Comparison of ENCODE assay signal across 29 mouse cellular contexts in genomic region chr13:114853152-114853551, GRCm38 (mm10). TPM values are rescaled to one million over a fixed set of nuclear protein-coding genes. Genes with fewer than 3 reads are reported as not detected.
DNase-seq lines count a peak whose midpoint lies in the region; ATAC-seq and TF ChIP-seq lines count a peak whose summit lies in the region.
"Had no signal": no experiment of that assay in that cellular context is flagged by ENCODE, and none has a peak within 500 bp of the region (broad histone marks: within the 10 kb centered on the region; RNA-seq: fewer than 3 reads in every experiment).

No protein-coding gene starts in this region.

- H3K9ac ChIP-seq in kidney, embryonic 14.5 days (ENCODE audit: low read depth, low read length), result no peak overlapping the region
- H3K9ac ChIP-seq in liver, adult 2 months (ENCODE audit: low read depth, low read length), result no peak overlapping the region
- no peak overlapping the region for H3K9ac ChIP-seq in liver, embryonic 11.5 days (ENCODE audit: low read depth, low read length)
- H3K9ac ChIP-seq: embryonic facial prominence, embryonic 13.5 days; forebrain, embryonic 12.5 days; forebrain, embryonic 15.5 days; heart, embryonic 13.5 days; hindbrain, embryonic 14.5 days had no signal

- no peak overlapping the region for H3K4me3 ChIP-seq in kidney, embryonic 14.5 days (ENCODE audit: low read length)
- no peak overlapping the region for H3K4me3 ChIP-seq in liver, adult 2 months (ENCODE audit: insufficient read depth, low read depth, low read length)
- H3K4me3 ChIP-seq in liver, embryonic 11.5 days (ENCODE audit: low read depth, low read length), result no peak overlapping the region
- H3K4me3 ChIP-seq in small intestine, adult 2 months (ENCODE audit: low read depth, low read length), result no peak overlapping the region
- H3K4me3 ChIP-seq: embryonic facial prominence, embryonic 10.5 days; embryonic facial prominence, embryonic 13.5 days; erythroblast, embryonic 14.5 days; forebrain, embryonic 12.5 days; forebrain, embryonic 15.5 days; heart, adult 2 months; heart, embryonic 10.5 days; heart, embryonic 13.5 days had no signal

- TF ChIP-seq POLR2A in liver, adult 2 months (IDR thresholded peaks at IDR 0.05; ENCODE audit: extremely low read depth, insufficient read depth, low read length), result no peak
- TF ChIP-seq POLR2A in small intestine, adult 2 months (IDR thresholded peaks at IDR 0.05; ENCODE audit: low read depth, low read length), result no peak

- H3K27me3 ChIP-seq in kidney, embryonic 14.5 days (ENCODE audit: control insufficient read depth, insufficient read depth, low read length), result no peaks in the 10 kb centered on the region
- no peaks in the 10 kb centered on the region for H3K27me3 ChIP-seq in liver, adult 2 months (ENCODE audit: control insufficient read depth, insufficient read depth, low read length)
- no peaks in the 10 kb centered on the region for H3K27me3 ChIP-seq in liver, embryonic 11.5 days (replicated peaks; ENCODE audit: control insufficient read depth, insufficient read depth, low read length)
- H3K27me3 ChIP-seq in small intestine, adult 2 months (ENCODE audit: control insufficient read depth, insufficient read depth, low read length), result no peaks in the 10 kb centered on the region
- H3K27me3 ChIP-seq: embryonic facial prominence, embryonic 13.5 days; forebrain, embryonic 12.5 days; forebrain, embryonic 15.5 days; heart, embryonic 13.5 days had no signal

- no peak for ATAC-seq in kidney, embryonic 14.5 days (ENCODE audit: low FRiP score, low TSS enrichment)
- ATAC-seq in liver, embryonic 11.5 days (replicated peaks; ENCODE audit: low FRiP score), result no peak
- ATAC-seq: activated CD4-positive, CD25-positive, alpha-beta regulatory T cell, adult 4 months; CD4-positive, CD25-positive, alpha-beta regulatory T cell, adult 4 months; forebrain, embryonic 15.5 days had no signal

- peak overlapping the region; percentile 51; the same call in 1 of the 2 replicates for H3K27ac ChIP-seq in kidney, embryonic 14.5 days (ENCODE audit: low read depth, low read length)
- H3K27ac ChIP-seq in liver, adult 2 months (replicated peaks; ENCODE audit: insufficient read depth, low read depth, low read length), result no peak overlapping the region
- H3K27ac ChIP-seq in liver, embryonic 11.5 days (ENCODE audit: low read depth, low read length), result no peak overlapping the region
- peak overlapping the region; percentile 91; the same call in 1 of the 2 replicates for H3K27ac ChIP-seq in small intestine, adult 2 months (ENCODE audit: insufficient read depth, low read depth, low read length)
- H3K27ac ChIP-seq: embryonic facial prominence, embryonic 10.5 days; embryonic facial prominence, embryonic 13.5 days; forebrain, embryonic 12.5 days; forebrain, embryonic 15.5 days; heart, adult 2 months; heart, embryonic 10.5 days; heart, embryonic 13.5 days; hindbrain, embryonic 14.5 days had no signal

- no peak for TF ChIP-seq CTCF in liver, adult 2 months (IDR thresholded peaks at IDR 0.05; ENCODE audit: low read depth, low read length)
- no peak for TF ChIP-seq CTCF in small intestine, adult 2 months (IDR thresholded peaks at IDR 0.05; ENCODE audit: extremely low read depth, insufficient read length, insufficient replicate concordance, low read depth, low read length)

- DNase-seq in kidney, postnatal 36 days, result no peak
- DNase-seq in liver, adult 2 months (ENCODE audit: extremely low read depth, low read depth, low spot score), result peak; percentile 86
- no peak for DNase-seq in liver, embryonic 11.5 days (ENCODE audit: low spot score)
- peak; percentile 20 for DNase-seq in NIH3T3 (ENCODE audit: low read depth)
- DNase-seq in layer of hippocampus, adult 9-11 months, result no peak
- DNase-seq: adrenal gland, adult 8-10 months; adrenal gland, postnatal 25 days; cerebellum, adult 11-12 months; cerebellum, adult 8-10 months; cerebellum, postnatal 10 days; cerebellum, postnatal 36 days; embryo, embryonic 11 days; gastrocnemius, postnatal 10 days; gastrocnemius, postnatal 36 days; heart, adult 2 months; heart, postnatal 14 days; heart, postnatal 4 days had no signal

- H3K4me2 ChIP-seq in kidney, embryonic 14.5 days (replicated peaks; ENCODE audit: low read depth, low read length), result no peak overlapping the region
- H3K4me2 ChIP-seq in liver, embryonic 11.5 days, result no peak overlapping the region
- H3K4me2 ChIP-seq: embryonic facial prominence, embryonic 13.5 days; forebrain, embryonic 12.5 days; forebrain, embryonic 15.5 days; heart, embryonic 13.5 days; hindbrain, embryonic 14.5 days had no signal

- no peaks in the 10 kb centered on the region for H3K79me2 ChIP-seq in liver, adult 2 months (ENCODE audit: control insufficient read depth, insufficient read depth, low read length)

- no peaks in the 10 kb centered on the region for H3K36me3 ChIP-seq in kidney, embryonic 14.5 days (ENCODE audit: control insufficient read depth, insufficient read depth, low read length)
- H3K36me3 ChIP-seq in liver, adult 2 months (ENCODE audit: control insufficient read depth, insufficient read depth, low read length), result no peaks in the 10 kb centered on the region
- no peaks in the 10 kb centered on the region for H3K36me3 ChIP-seq in liver, embryonic 11.5 days (ENCODE audit: control insufficient read depth, insufficient read depth, low read length)
- H3K36me3 ChIP-seq in small intestine, adult 2 months (ENCODE audit: control insufficient read depth, insufficient read depth, low read length), result peaks cover 3% of the 10 kb centered on the region; the same call in 1 of the 2 replicates
- H3K36me3 ChIP-seq: embryonic facial prominence, embryonic 10.5 days; embryonic facial prominence, embryonic 13.5 days; forebrain, embryonic 12.5 days; forebrain, embryonic 15.5 days; heart, embryonic 10.5 days; heart, embryonic 13.5 days had no signal

- no peaks in the 10 kb centered on the region for H3K4me1 ChIP-seq in kidney, embryonic 14.5 days (ENCODE audit: control insufficient read depth, insufficient read depth, low read length)
- peaks cover 17% of the 10 kb centered on the region for H3K4me1 ChIP-seq in liver, adult 2 months (ENCODE audit: control insufficient read depth, insufficient read depth, low read length)
- no peaks in the 10 kb centered on the region for H3K4me1 ChIP-seq in liver, embryonic 11.5 days (replicated peaks; ENCODE audit: control insufficient read depth, insufficient read depth, low read length)
- peaks cover 5% of the 10 kb centered on the region; the same call in 1 of the 2 replicates for H3K4me1 ChIP-seq in small intestine, adult 2 months (ENCODE audit: control insufficient read depth, insufficient read depth, insufficient read length, low read length)
- H3K4me1 ChIP-seq: embryonic facial prominence, embryonic 13.5 days had no signal

- 85% methylated on average over 2 of the region's 2 CpGs for WGBS in kidney, embryonic 14.5 days
- WGBS in liver, adult 2 months, result 44% methylated on average over 2 of the region's 2 CpGs
- WGBS in liver, embryonic 11.5 days, result 85% methylated on average over 2 of the region's 2 CpGs
- 39% methylated on average over 2 of the region's 2 CpGs for WGBS in small intestine, adult 2 months

- H3K9me3 ChIP-seq in kidney, embryonic 14.5 days (ENCODE audit: control insufficient read depth, low read length), result no peaks in the 10 kb centered on the region
- no peaks in the 10 kb centered on the region for H3K9me3 ChIP-seq in liver, embryonic 11.5 days (ENCODE audit: control insufficient read depth, low read length)
- H3K9me3 ChIP-seq: embryonic facial prominence, embryonic 10.5 days; embryonic facial prominence, embryonic 13.5 days; forebrain, embryonic 12.5 days; forebrain, embryonic 15.5 days; heart, embryonic 10.5 days; heart, embryonic 13.5 days had no signal

RNA-seq across cellular contexts. Expression of gene Mocs2, which starts 35.1 kb away (rescaled TPM):
- 72.7 and 76.7 TPM in 2 replicates for polyA plus RNA-seq in kidney, embryonic 14.5 days (2014; fragmentation: Nextera tagmentation; extraction: Ambion mirVana)
- 114 and 136 TPM in 2 replicates for total RNA-seq in liver, adult 2 months (2014; rRNA removed)
- polyA plus RNA-seq in liver, adult 2 months (2012; rRNA removed), result 45.1 and 52.6 TPM in 2 replicates
- 58.3 and 61.4 TPM in 2 replicates for polyA plus RNA-seq in liver, embryonic 11.5 days (2014; fragmentation: Nextera tagmentation; extraction: Ambion mirVana)
- 12.6 and 27.6 TPM in 2 replicates for polyA plus RNA-seq in small intestine, adult 2 months (2012; rRNA removed)

Comparison
In these comparisons a context has a peak if more than half of its experiments do, and no peak if none do; other contexts are left out.
1. DNase-seq: peak in liver, adult 2 months (single experiment) and NIH3T3 (single experiment); none in kidney, postnatal 36 days (0 of 2), liver, embryonic 11.5 days (single experiment) and layer of hippocampus, adult 9-11 months (single experiment).
2. H3K27ac ChIP-seq: peak in kidney, embryonic 14.5 days (single experiment) and small intestine, adult 2 months (single experiment); none in liver, adult 2 months (single experiment) and liver, embryonic 11.5 days (single experiment).